Mouse (Mus musculus) embryonic facial prominence, embryonic 10.5 days (tissue): ENCODE data around the gene Gm17387. TPM values are rescaled to one million over a fixed set of nuclear protein-coding genes. Genes with fewer than 3 reads are reported as not detected.
"Not testable (repeated sequence)": the region's sequence is repeated elsewhere in the genome, so short reads cannot be mapped to it uniquely, and the experiment has no call there.

ENCODE experiments used
- DNase-seq: peaks from one replicate; pipeline ENCODE4 v3.0.0-alpha.2; 2017; ENCODE audit warnings: low spot score
- H3K27ac ChIP-seq: fragments of 300-500 bp; sonication (generic); replicated peaks from 2 replicates; pipeline ENCODE4 v1.5.1; 2016; ENCODE audit warnings: mild to moderate bottlenecking
- H3K27me3 ChIP-seq: fragments of 300-500 bp; sonication (generic); replicated peaks from 2 replicates; pipeline ENCODE4 v1.6.1; 2016; ENCODE audit warnings: low read depth, mild to moderate bottlenecking; ENCODE audit not compliant: poor library complexity, severe bottlenecking
- H3K36me3 ChIP-seq: fragments of 300-500 bp; sonication (generic); replicated peaks from 2 replicates; pipeline ENCODE4 v1.6.1; 2016; ENCODE audit warnings: mild to moderate bottlenecking, moderate library complexity
- H3K4me1 ChIP-seq: fragments of 300-500 bp; sonication (generic); 2 replicates; pipeline ENCODE4 v1.6.1; 2016
- H3K4me3 ChIP-seq: fragments of 300-500 bp; sonication (generic); 2 replicates; pipeline ENCODE4 v1.5.1; 2016; ENCODE audit warnings: mild to moderate bottlenecking, moderate library complexity
- H3K9me3 ChIP-seq: fragments of 300-500 bp; sonication (generic); 2 replicates; pipeline ENCODE4 v1.6.1; 2016; ENCODE audit warnings: mild to moderate bottlenecking
- WGBS: fragments of 180-500 bp; shearing (Covaris S2); methylation state at CpG from one replicate; pipeline ENCODE4 v1.1.7; 2016; 5-methylcytosine and 5-hydroxymethylcytosine counted together
- polyA plus RNA-seq: library from polyadenylated mRNA; unstranded; fragments of >200 nt; fragmentation: Nextera tagmentation; extraction: Ambion mirVana; gene quantifications from 2 replicates; pipeline ENCODE4 v1.2.1, GENCODE M21; 2016

Gene Gm17387
- polyA plus RNA-seq, 1 experiment from 2014 or later = not detected

- 83% methylated on average over 5 of the region's 5 CpGs for WGBS
- Histone ChIP-seq H3K27ac (no peak overlapping the region), H3K4me3 (no peak overlapping the region), H3K4me1 (peaks cover 3% of the 10 kb centered on the region), H3K9me3 (no peaks in the 10 kb centered on the region), H3K36me3 (no peaks in the 10 kb centered on the region), H3K27me3 (no peaks in the 10 kb centered on the region; the same call in 1 of the 2 replicates)
- no peak for DNase-seq
Measured at GRCm38 (mm10) chr7:141003248-141004010, 25.5 kb upstream of the Gm17387 start.

GRCm38 (mm10) chr7:141006446-141006845 lies 22.5 kb upstream of the Gm17387 start:
- Histone ChIP-seq H3K4me3 (no peak overlapping the region), H3K36me3 (no peaks in the 10 kb centered on the region), H3K9me3 (no peaks in the 10 kb centered on the region), H3K4me1 (peaks cover 33% of the 10 kb centered on the region), H3K27ac (no peak overlapping the region), H3K27me3 (peaks cover 5% of the 10 kb centered on the region; the same call in 1 of the 2 replicates)
- WGBS = 92% methylated on average over 6 of the region's 6 CpGs
- no peak for DNase-seq

GRCm38 (mm10) chr7:141006914-141007313 lies 22.0 kb upstream of the Gm17387 start:
- 93% methylated on average over 5 of the region's 5 CpGs for WGBS
- no peaks in the 10 kb centered on the region for H3K36me3 ChIP-seq
- no peaks in the 10 kb centered on the region for H3K9me3 ChIP-seq
- H3K4me3 ChIP-seq = no peak overlapping the region
- peaks cover 35% of the 10 kb centered on the region for H3K4me1 ChIP-seq
- peaks cover 5% of the 10 kb centered on the region; the same call in 1 of the 2 replicates for H3K27me3 ChIP-seq
- H3K27ac ChIP-seq = no peak overlapping the region
- no peak for DNase-seq

GRCm38 (mm10) chr7:141008312-141008761 lies 20.6 kb upstream of the Gm17387 start:
- peak; percentile 36 for DNase-seq
- H3K4me1 ChIP-seq = peaks cover 35% of the 10 kb centered on the region
- 4% methylated on average over 7 of the region's 7 CpGs for WGBS
- no peak overlapping the region for H3K27ac ChIP-seq
- peaks cover 5% of the 10 kb centered on the region; the same call in 1 of the 2 replicates for H3K27me3 ChIP-seq
- no peaks in the 10 kb centered on the region for H3K36me3 ChIP-seq
- no peaks in the 10 kb centered on the region for H3K9me3 ChIP-seq
- H3K4me3 ChIP-seq = peak overlapping the region; percentile 47

- Histone ChIP-seq H3K9me3 (no peaks in the 10 kb centered on the region), H3K36me3 (no peaks in the 10 kb centered on the region), H3K27me3 (peaks cover 5% of the 10 kb centered on the region; the same call in 1 of the 2 replicates), H3K4me3 (peak overlapping the region; percentile 47), H3K27ac (no peak overlapping the region), H3K4me1 (peaks cover 35% of the 10 kb centered on the region)
- peak; percentile 88 for DNase-seq
- 8% methylated on average over 20 of the region's 20 CpGs for WGBS
Measured at GRCm38 (mm10) chr7:141008938-141009660, 19.8 kb upstream of the Gm17387 start.

GRCm38 (mm10) chr7:141009665-141010064 lies 19.3 kb upstream of the Gm17387 start:
- 89% methylated on average over 9 of the region's 9 CpGs for WGBS
- Histone ChIP-seq H3K4me3 (peak overlapping the region; percentile 47), H3K27ac (peak overlapping the region; percentile 76; the same call in 1 of the 2 replicates), H3K36me3 (no peaks in the 10 kb centered on the region), H3K27me3 (peaks cover 5% of the 10 kb centered on the region; the same call in 1 of the 2 replicates), H3K9me3 (no peaks in the 10 kb centered on the region), H3K4me1 (peaks cover 35% of the 10 kb centered on the region)
- DNase-seq = no peak

GRCm38 (mm10) chr7:141010593-141010992 lies 18.3 kb upstream of the Gm17387 start, which contains the start of gene Ifitm3:
Gene Ifitm3, minus strand, starts transcription at chr7:141010770.
- Histone ChIP-seq H3K4me1 (peaks cover 35% of the 10 kb centered on the region), H3K4me3 (peak within 1 kb of the TSS; percentile 47), H3K27me3 (peaks cover 5% of the 10 kb centered on the region; the same call in 1 of the 2 replicates), H3K9me3 (no peaks in the 10 kb centered on the region), H3K27ac (peak within 1 kb of the TSS; percentile 76), H3K36me3 (no peaks in the 10 kb centered on the region)
- 17% methylated on average over 10 of the region's 10 CpGs for WGBS
- peak; percentile 47 for DNase-seq

GRCm38 (mm10) chr7:141011238-141011770 lies 17.6 kb upstream of the Gm17387 start:
- no peaks in the 10 kb centered on the region for H3K9me3 ChIP-seq
- peak overlapping the region; percentile 76 for H3K27ac ChIP-seq
- H3K4me3 ChIP-seq = peak overlapping the region; percentile 47; the same call in 1 of the 2 replicates
- peaks cover 35% of the 10 kb centered on the region for H3K4me1 ChIP-seq
- 88% methylated on average over 7 of the region's 7 CpGs for WGBS
- DNase-seq = no peak
- H3K27me3 ChIP-seq = peaks cover 5% of the 10 kb centered on the region; the same call in 1 of the 2 replicates
- no peaks in the 10 kb centered on the region for H3K36me3 ChIP-seq

GRCm38 (mm10) chr7:141016707-141017697 lies 11.9 kb upstream of the Gm17387 start:
- Histone ChIP-seq H3K4me1 (no peaks in the 10 kb centered on the region), H3K9me3 (no peaks in the 10 kb centered on the region), H3K36me3 (no peaks in the 10 kb centered on the region), H3K4me3 (no peak overlapping the region), H3K27me3 (no peaks in the 10 kb centered on the region), H3K27ac (no peak overlapping the region)
- DNase-seq = no peak
- 84% methylated on average over 10 of the region's 10 CpGs for WGBS

GRCm38 (mm10) chr7:141017824-141018223 lies 11.1 kb upstream of the Gm17387 start, which contains the start of gene Ifitm6:
Gene Ifitm6, minus strand, starts transcription at chr7:141017924.
- not testable (repeated sequence) for H3K9me3 ChIP-seq, H3K4me3 ChIP-seq, H3K36me3 ChIP-seq, H3K27ac ChIP-seq, H3K4me1 ChIP-seq, DNase-seq, H3K27me3 ChIP-seq
- WGBS = 82% methylated on average over 1 of the region's 1 CpGs

GRCm38 (mm10) chr7:141019028-141019427 lies 9.9 kb upstream of the Gm17387 start:
- Histone ChIP-seq H3K4me1 (no peaks in the 10 kb centered on the region), H3K4me3 (no peak overlapping the region), H3K36me3 (no peaks in the 10 kb centered on the region), H3K9me3 (no peaks in the 10 kb centered on the region), H3K27ac (no peak overlapping the region), H3K27me3 (no peaks in the 10 kb centered on the region)
- WGBS = 90% methylated on average over 5 of the region's 5 CpGs
- DNase-seq = no peak
